Mouse (Mus musculus): Measurements from ENCODE around the gene Ctsk.

DNA sequence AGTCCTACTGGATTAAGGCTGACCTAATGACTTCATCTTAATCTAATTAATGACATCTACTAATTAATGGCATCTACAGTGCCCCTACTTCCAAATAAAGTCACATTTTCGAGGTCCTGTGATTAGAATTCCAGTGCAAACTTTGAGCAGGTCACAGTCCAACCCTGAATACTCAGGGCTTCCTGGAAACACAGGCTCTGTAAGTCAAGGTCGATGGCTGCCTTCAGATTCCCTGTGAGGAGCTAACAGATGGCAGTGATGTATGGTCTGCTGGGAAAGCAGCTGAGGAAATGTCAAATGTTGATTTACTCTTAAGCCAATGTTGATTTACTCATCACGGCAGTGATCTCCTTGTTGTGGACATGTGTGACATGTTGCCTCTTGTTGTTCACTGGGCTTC, 54.9 kb downstream of the Ctsk start:
- TF ChIP-seq POLR2A (IDR thresholded peaks at IDR 0.05; ENCODE audit: low read depth, low read length) (no peak), CTCF (IDR thresholded peaks at IDR 0.05; ENCODE audit: extremely low read depth, insufficient read length, insufficient replicate concordance, low read depth, low read length) (no peak)
